Mouse (Mus musculus) erythroblast, embryonic 14.5 days (primary cell): ENCODE results near the gene Plekhh1.

Source experiments
- GATA1 ChIP-seq: IDR thresholded peaks from 2 replicates; pipeline ENCODE4 v1.6.1; 2012; ENCODE audit warnings: low read length, inconsistent platforms, mixed read lengths
- TAL1 ChIP-seq: IDR thresholded peaks from 3 replicates; pipeline ENCODE4 v1.6.1; 2012; ENCODE audit warnings: low read length, inconsistent platforms, mixed read lengths

GRCm38 (mm10) chr12:79002978-79003377 is 26.0 kb upstream of the Plekhh1 start:
- TF ChIP-seq TAL1, result no peak
- TF ChIP-seq GATA1, result no peak
